Mouse (Mus musculus) neural tube, postnatal 0 days (tissue): ENCODE results near the gene Tmprss5. TPM values are rescaled to one million over a fixed set of nuclear protein-coding genes. Genes with fewer than 3 reads are reported as not detected.

Source experiments
- polyA plus RNA-seq: library from polyadenylated mRNA; unstranded; fragments of >200 nt; fragmentation: Nextera tagmentation; extraction: Ambion mirVana; gene quantifications from 2 replicates; pipeline ENCODE4 v1.2.1, GENCODE M21; 2015

Gene Tmprss5
- polyA plus RNA-seq = 2.3 and 3.0 TPM in 2 replicates

GRCm38 (mm10) chr9:49081107-49081506 is at the start of gene Tmprss5:
Gene Tmprss5, plus strand, starts transcription at chr9:49081260.

GRCm38 (mm10) chr9:49055333-49056205 is 25.5 kb upstream of the Tmprss5 start, which contains the start of gene Zw10:
Gene Zw10, plus strand, starts transcription at chr9:49055613.

Other genes with a start within 250 kb of the Tmprss5 start
- gene Zbtb16, start 245.0 kb upstream of the Tmprss5 start, polyA plus RNA-seq = 5.6 and 9.6 TPM in 2 replicates
- 3.8 and 4.0 TPM in 2 replicates for gene Htr3a, start 170.2 kb upstream of the Tmprss5 start, polyA plus RNA-seq
- gene Htr3b, start 116.3 kb upstream of the Tmprss5 start, polyA plus RNA-seq = 0.24 and 0.90 TPM in 2 replicates
- gene Usp28, start 95.9 kb upstream of the Tmprss5 start, polyA plus RNA-seq = 13.9 and 16.6 TPM in 2 replicates
- 15.0 and 15.4 TPM in 2 replicates for gene Zw10, start 25.6 kb upstream of the Tmprss5 start, polyA plus RNA-seq
- gene Gm4894, start 169.3 kb downstream of the Tmprss5 start, polyA plus RNA-seq = not detected in 2 replicates